Mouse (Mus musculus) intestine, embryonic 15.5 days (tissue): ENCODE data around the gene Glipr2. TPM values are rescaled to one million over a fixed set of nuclear protein-coding genes. Genes with fewer than 3 reads are reported as not detected.
A peak's percentile ranks its signal among the peaks of the same experiment; 100 is the strongest.

Source experiments
- ATAC-seq: fragments of 200-750 bp; cut with Nextera tagmentation; 2 replicates; pipeline ENCODE4 v1.8.0; 2017; ENCODE audit warnings: moderate TSS enrichment, moderate library complexity
- H3K27ac ChIP-seq: fragments of 300-500 bp; sonication (generic); 2 replicates; pipeline ENCODE4 v1.5.1; 2015; ENCODE audit warnings: mild to moderate bottlenecking, inconsistent platforms
- H3K27me3 ChIP-seq: fragments of 300-500 bp; sonication (generic); replicated peaks from 2 replicates; pipeline ENCODE4 v1.6.1; 2015; ENCODE audit warnings: inconsistent platforms
- H3K36me3 ChIP-seq: fragments of 300-500 bp; sonication (generic); 2 replicates; pipeline ENCODE4 v1.6.1; 2015; ENCODE audit warnings: inconsistent platforms
- H3K4me1 ChIP-seq: fragments of 300-500 bp; sonication (generic); replicated peaks from 2 replicates; pipeline ENCODE4 v1.6.1; 2015; ENCODE audit warnings: inconsistent platforms
- H3K4me2 ChIP-seq: fragments of 300-500 bp; sonication (generic); replicated peaks from 2 replicates; pipeline ENCODE4 v1.6.1; 2015; ENCODE audit warnings: mild to moderate bottlenecking, inconsistent platforms
- H3K4me3 ChIP-seq: fragments of 300-500 bp; sonication (generic); replicated peaks from 2 replicates; pipeline ENCODE4 v1.5.1; 2015; ENCODE audit warnings: inconsistent platforms
- H3K9ac ChIP-seq: fragments of 300-500 bp; sonication (generic); 2 replicates; pipeline ENCODE4 v1.6.1; 2015; ENCODE audit warnings: inconsistent platforms
- H3K9me3 ChIP-seq: fragments of 300-500 bp; sonication (generic); 2 replicates; pipeline ENCODE4 v1.6.1; 2016; ENCODE audit warnings: inconsistent platforms
- WGBS: fragments of 180-500 bp; shearing (Covaris S2); methylation state at CpG from one replicate; pipeline ENCODE4 v1.1.7; 2015; 5-methylcytosine and 5-hydroxymethylcytosine counted together
- polyA plus RNA-seq: library from polyadenylated mRNA; unstranded; fragments of >200 nt; fragmentation: Nextera tagmentation; extraction: Ambion mirVana; gene quantifications from 2 replicates; pipeline ENCODE4 v1.2.1, GENCODE M21; 2015

Glipr2 gene
- polyA plus RNA-seq, 1 experiment from 2014 or later = 88.7 TPM

GRCm38 (mm10) chr4:43973526-43973981, 16.4 kb downstream of the Glipr2 start:
- Histone ChIP-seq H3K27me3 (no peaks in the 10 kb centered on the region), H3K4me3 (no peak overlapping the region), H3K4me2 (no peak overlapping the region), H3K27ac (no peak overlapping the region), H3K9me3 (no peaks in the 10 kb centered on the region), H3K4me1 (peaks cover 27% of the 10 kb centered on the region), H3K36me3 (no peaks in the 10 kb centered on the region), H3K9ac (no peak overlapping the region)
- no peak for ATAC-seq
- WGBS = 48% methylated on average over 4 of the region's 4 CpGs

- Histone ChIP-seq H3K9ac (no peak overlapping the region), H3K4me1 (peaks cover 25% of the 10 kb centered on the region), H3K4me2 (no peak overlapping the region), H3K27me3 (no peaks in the 10 kb centered on the region), H3K36me3 (no peaks in the 10 kb centered on the region), H3K27ac (no peak overlapping the region), H3K4me3 (no peak overlapping the region), H3K9me3 (no peaks in the 10 kb centered on the region)
- ATAC-seq = no peak
- WGBS = 66% methylated on average over 10 of the region's 10 CpGs
These were observed 17.9 kb downstream of the Glipr2 start for GRCm38 (mm10) chr4:43974914-43975616.

- H3K4me2 ChIP-seq = no peak overlapping the region
- no peaks in the 10 kb centered on the region for H3K9me3 ChIP-seq
- 76% methylated on average over 6 of the region's 6 CpGs for WGBS
- H3K27ac ChIP-seq = no peak overlapping the region
- H3K9ac ChIP-seq = no peak overlapping the region
- H3K36me3 ChIP-seq = no peaks in the 10 kb centered on the region
- H3K27me3 ChIP-seq = no peaks in the 10 kb centered on the region
- H3K4me1 ChIP-seq = peaks cover 25% of the 10 kb centered on the region
- no peak overlapping the region for H3K4me3 ChIP-seq
- ATAC-seq = no peak
These were observed 19.1 kb downstream of the Glipr2 start for GRCm38 (mm10) chr4:43976223-43976740.

GRCm38 (mm10) chr4:43978521-43979443, 21.6 kb downstream of the Glipr2 start:
- Histone ChIP-seq H3K36me3 (no peaks in the 10 kb centered on the region), H3K4me1 (peaks cover 14% of the 10 kb centered on the region), H3K27me3 (no peaks in the 10 kb centered on the region), H3K4me2 (no peak overlapping the region), H3K27ac (peak overlapping the region; percentile 68), H3K9ac (no peak overlapping the region; the same call in 1 of the 2 replicates), H3K9me3 (no peaks in the 10 kb centered on the region), H3K4me3 (no peak overlapping the region)
- WGBS = 40% methylated on average over 17 of the region's 17 CpGs
- ATAC-seq = peak; percentile 63

GRCm38 (mm10) chr4:43979746-43980145, 22.5 kb downstream of the Glipr2 start:
- no peak for ATAC-seq
- no peak overlapping the region for H3K4me2 ChIP-seq
- 75% methylated on average over 3 of the region's 3 CpGs for WGBS

GRCm38 (mm10) chr4:43980236-43980635, 23.0 kb downstream of the Glipr2 start:
- H3K4me2 ChIP-seq = no peak overlapping the region
- no peaks in the 10 kb centered on the region for H3K27me3 ChIP-seq
- ATAC-seq = no peak
- no peaks in the 10 kb centered on the region for H3K9me3 ChIP-seq
- peaks cover 14% of the 10 kb centered on the region for H3K4me1 ChIP-seq
- H3K36me3 ChIP-seq = no peaks in the 10 kb centered on the region
- no peak overlapping the region for H3K4me3 ChIP-seq
- H3K27ac ChIP-seq = 0 out of 2 replicates have a peak overlapping the region, but pooled peaks have one; percentile 3
- WGBS = 89% methylated on average over 4 of the region's 4 CpGs
- H3K9ac ChIP-seq = no peak overlapping the region

More at GRCm38 (mm10) chr4:43979746-43980145, 22.5 kb downstream of the Glipr2 start:
- Histone ChIP-seq H3K4me3 (no peak overlapping the region), H3K4me1 (peaks cover 14% of the 10 kb centered on the region), H3K9ac (no peak overlapping the region), H3K36me3 (no peaks in the 10 kb centered on the region), H3K27ac (no peak overlapping the region), H3K27me3 (no peaks in the 10 kb centered on the region), H3K9me3 (no peaks in the 10 kb centered on the region)

- no peak overlapping the region for H3K4me2 ChIP-seq
- no peak for ATAC-seq
- H3K9ac ChIP-seq = no peak overlapping the region
- H3K36me3 ChIP-seq = no peaks in the 10 kb centered on the region
- H3K4me1 ChIP-seq = peaks cover 14% of the 10 kb centered on the region
- no peak overlapping the region for H3K27ac ChIP-seq
- H3K9me3 ChIP-seq = no peaks in the 10 kb centered on the region
- no peaks in the 10 kb centered on the region for H3K27me3 ChIP-seq
- 93% methylated on average over 6 of the region's 6 CpGs for WGBS
- H3K4me3 ChIP-seq = no peak overlapping the region
These were observed 23.6 kb downstream of the Glipr2 start for GRCm38 (mm10) chr4:43980846-43981245.

- Histone ChIP-seq H3K36me3 (no peaks in the 10 kb centered on the region), H3K27ac (no peak overlapping the region), H3K27me3 (no peaks in the 10 kb centered on the region), H3K4me3 (no peak overlapping the region), H3K9me3 (no peaks in the 10 kb centered on the region), H3K9ac (no peak overlapping the region), H3K4me1 (peaks cover 14% of the 10 kb centered on the region), H3K4me2 (no peak overlapping the region)
- 86% methylated on average over 7 of the region's 7 CpGs for WGBS
- ATAC-seq = no peak
These were observed 24.1 kb downstream of the Glipr2 start for GRCm38 (mm10) chr4:43981251-43981650.

- no peaks in the 10 kb centered on the region for H3K36me3 ChIP-seq
- peak; percentile 95 for ATAC-seq
- H3K27me3 ChIP-seq = no peaks in the 10 kb centered on the region
- H3K9me3 ChIP-seq = no peaks in the 10 kb centered on the region
- peak overlapping the region; percentile 69 for H3K4me2 ChIP-seq
- H3K9ac ChIP-seq = peak overlapping the region; percentile 33
- H3K27ac ChIP-seq = no peak overlapping the region
- WGBS = 3% methylated on average over 24 of the region's 24 CpGs
- H3K4me3 ChIP-seq = peak overlapping the region; percentile 29
- H3K4me1 ChIP-seq = peaks cover 14% of the 10 kb centered on the region
These were observed 25.0 kb downstream of the Glipr2 start for GRCm38 (mm10) chr4:43982053-43982732.

GRCm38 (mm10) chr4:43983181-43983580, 26.0 kb downstream of the Glipr2 start, which contains the start of gene Ccin:
Gene Ccin, plus strand, starts transcription at chr4:43983483.
- Histone ChIP-seq H3K9me3 (no peaks in the 10 kb centered on the region), H3K27ac (no peak within 1 kb of the TSS), H3K27me3 (no peaks in the 10 kb centered on the region), H3K36me3 (no peaks in the 10 kb centered on the region), H3K4me3 (peak within 1 kb of the TSS; percentile 29), H3K4me1 (peaks cover 12% of the 10 kb centered on the region), H3K9ac (peak within 1 kb of the TSS; percentile 33), H3K4me2 (peak within 1 kb of the TSS; percentile 69)
- ATAC-seq = no peak
- 71% methylated on average over 11 of the region's 11 CpGs for whole genome bisulfite sequencing

GRCm38 (mm10) chr4:43983756-43984155, 26.6 kb downstream of the Glipr2 start:
- no peaks in the 10 kb centered on the region for H3K27me3 ChIP-seq
- WGBS = 91% methylated on average over 22 of the region's 22 CpGs
- no peak overlapping the region for H3K27ac ChIP-seq
- ATAC-seq = no peak
- no peaks in the 10 kb centered on the region for H3K36me3 ChIP-seq
- no peak overlapping the region for H3K4me2 ChIP-seq
- no peak overlapping the region for H3K9ac ChIP-seq
- H3K9me3 ChIP-seq = no peaks in the 10 kb centered on the region
- peaks cover 6% of the 10 kb centered on the region; the same call in 1 of the 2 replicates for H3K4me1 ChIP-seq
- no peak overlapping the region for H3K4me3 ChIP-seq

- Histone ChIP-seq H3K27me3 (no peaks in the 10 kb centered on the region), H3K4me2 (no peak overlapping the region), H3K4me1 (0 out of 2 replicates have a peak, but pooled peaks cover 2% of the 10 kb centered on the region), H3K4me3 (no peak overlapping the region), H3K27ac (no peak overlapping the region), H3K9ac (no peak overlapping the region), H3K36me3 (no peaks in the 10 kb centered on the region), H3K9me3 (no peaks in the 10 kb centered on the region)
- no peak for ATAC-seq
- WGBS = 91% methylated on average over 19 of the region's 19 CpGs
These were observed 27.1 kb downstream of the Glipr2 start for GRCm38 (mm10) chr4:43984326-43984725.
